ENCODE assay signal across 17 mouse cellular contexts in genomic region chr17:67016501-67016900, GRCm38 (mm10).
"Had no signal": no experiment of that assay in that cellular context is flagged by ENCODE, and none has a peak within 500 bp of the region (broad histone marks: within the 10 kb centered on the region; RNA-seq: fewer than 3 reads in every experiment).

No protein-coding gene starts in this region.

- H3K36me3 ChIP-seq: liver, embryonic 13.5 days; midbrain, embryonic 12.5 days; midbrain, embryonic 15.5 days; neural tube, embryonic 12.5 days; neural tube, embryonic 15.5 days; stomach, embryonic 15.5 days had no signal

- H3K4me2 ChIP-seq: liver, embryonic 13.5 days; midbrain, embryonic 12.5 days; midbrain, embryonic 15.5 days; neural tube, embryonic 12.5 days; neural tube, embryonic 15.5 days; stomach, embryonic 15.5 days had no signal

- H3K9me3 ChIP-seq: liver, embryonic 13.5 days; midbrain, embryonic 12.5 days; midbrain, embryonic 15.5 days; neural tube, embryonic 12.5 days; neural tube, embryonic 15.5 days; stomach, embryonic 15.5 days had no signal

- H3K9ac ChIP-seq: liver, embryonic 13.5 days; midbrain, embryonic 12.5 days; midbrain, embryonic 15.5 days; neural tube, embryonic 12.5 days; neural tube, embryonic 15.5 days; stomach, embryonic 15.5 days had no signal

- H3K4me3 ChIP-seq: layer of hippocampus, adult 2 months; left cerebral cortex, adult 2 months; liver, embryonic 13.5 days; midbrain, embryonic 12.5 days; midbrain, embryonic 15.5 days; neural tube, embryonic 12.5 days; neural tube, embryonic 15.5 days; stomach, embryonic 15.5 days had no signal

- DNase-seq: kidney, adult 18-20 months; kidney, postnatal 14 days; liver, embryonic 13.5 days; right cerebral cortex, adult 18-20 months; right cerebral cortex, postnatal 14 days; spleen, adult 18-20 months; thymus, postnatal 36 days had no signal

- H3K27me3 ChIP-seq: liver, embryonic 13.5 days; midbrain, embryonic 12.5 days; midbrain, embryonic 15.5 days; neural tube, embryonic 12.5 days; neural tube, embryonic 15.5 days; stomach, embryonic 15.5 days had no signal

- H3K4me1 ChIP-seq: liver, embryonic 13.5 days; midbrain, embryonic 15.5 days; stomach, embryonic 15.5 days had no signal

- ATAC-seq: inflammation-experienced regulatory T-cells, adult 6 months; intestine, embryonic 16.5 days; midbrain, embryonic 15.5 days had no signal

- H3K27ac ChIP-seq: layer of hippocampus, adult 2 months; left cerebral cortex, adult 2 months; liver, embryonic 13.5 days; macrophage; midbrain, embryonic 12.5 days; midbrain, embryonic 15.5 days; neural tube, embryonic 12.5 days; neural tube, embryonic 15.5 days; stomach, embryonic 15.5 days had no signal
